Comparison of ENCODE assay signal across 9 mouse cellular contexts in genomic region chr11:118348419-118348818, GRCm38 (mm10). TPM values are rescaled to one million over a fixed set of nuclear protein-coding genes. Genes with fewer than 3 reads are reported as not detected.
DNase-seq lines count a peak whose midpoint lies in the region; ATAC-seq and TF ChIP-seq lines count a peak whose summit lies in the region.
"Had no signal": no experiment of that assay in that cellular context is flagged by ENCODE, and none has a peak within 500 bp of the region (broad histone marks: within the 10 kb centered on the region; RNA-seq: fewer than 3 reads in every experiment).

No protein-coding gene starts in this region.

- no peak for ATAC-seq in heart, postnatal 0 days (ENCODE audit: insufficient read depth, low read depth)
- ATAC-seq in embryonic facial prominence, embryonic 15.5 days (ENCODE audit: insufficient number of reproducible peaks, low FRiP score, low TSS enrichment, low read depth), result no peak

- no peak for TF ChIP-seq EP300 in heart, postnatal 0 days (IDR thresholded peaks at IDR 0.05; ENCODE audit: low read depth)

- TF ChIP-seq CTCF in heart, postnatal 0 days (IDR thresholded peaks at IDR 0.05; ENCODE audit: low read depth), result no peak
- no peak for TF ChIP-seq CTCF in layer of hippocampus, adult 2 months (conservative IDR thresholded peaks at IDR 0.05)

- H3K27ac ChIP-seq in heart, postnatal 0 days (ENCODE audit: low read depth), result peak overlapping the region; percentile 61; the same call in 1 of the 2 replicates
- H3K27ac ChIP-seq in embryonic facial prominence, embryonic 15.5 days (replicated peaks), result peak overlapping the region; percentile 61
- no peak overlapping the region; the same call in 1 of the 2 replicates for H3K27ac ChIP-seq in layer of hippocampus, adult 2 months

- no peak overlapping the region for H3K9ac ChIP-seq in heart, postnatal 0 days (replicated peaks; ENCODE audit: low read depth, low read length)
- no peak overlapping the region for H3K9ac ChIP-seq in embryonic facial prominence, embryonic 15.5 days

- H3K27me3 ChIP-seq in heart, postnatal 0 days (ENCODE audit: control insufficient read depth, insufficient read depth, low read length), result no peaks in the 10 kb centered on the region
- no peaks in the 10 kb centered on the region for H3K27me3 ChIP-seq in embryonic facial prominence, embryonic 15.5 days

- H3K4me3 ChIP-seq in heart, postnatal 0 days (ENCODE audit: low read depth, low read length), result no peak overlapping the region
- no peak overlapping the region for H3K4me3 ChIP-seq in embryonic facial prominence, embryonic 15.5 days (replicated peaks)
- no peak overlapping the region for H3K4me3 ChIP-seq in layer of hippocampus, adult 2 months

- H3K9me3 ChIP-seq in heart, postnatal 0 days (replicated peaks; ENCODE audit: control insufficient read depth, low read length), result no peaks in the 10 kb centered on the region
- H3K9me3 ChIP-seq in embryonic facial prominence, embryonic 15.5 days (replicated peaks), result no peaks in the 10 kb centered on the region

- 59% methylated on average over 3 of the region's 3 CpGs for WGBS in heart, postnatal 0 days
- WGBS in embryonic facial prominence, embryonic 15.5 days, result 47% methylated on average over 3 of the region's 3 CpGs

- H3K4me2 ChIP-seq in heart, postnatal 0 days (ENCODE audit: low read depth, low read length), result no peak overlapping the region
- no peak overlapping the region for H3K4me2 ChIP-seq in embryonic facial prominence, embryonic 15.5 days (replicated peaks)

- DNase-seq in heart, postnatal 0 days (ENCODE audit: low spot score), result no peak
- no peak for DNase-seq in heart, postnatal 4 days
- DNase-seq in CD4-positive, CD25-positive, alpha-beta regulatory T cell, adult 2 months (ENCODE audit: low read depth, low spot score), result peak; percentile 49
- DNase-seq in naive thymus-derived CD4-positive, alpha-beta T cell, adult 2 months (ENCODE audit: low read depth), result peak; percentile 65
- DNase-seq in layer of hippocampus, postnatal 14 days (ENCODE audit: low spot score in 2 of 2), result no peak
- DNase-seq in right cerebral cortex, postnatal 4 days, result no peak
- DNase-seq in layer of hippocampus, adult 2 months (ENCODE audit: low spot score in 2 of 2), result no peak
- DNase-seq: cerebellum, adult 8-10 months had no signal

- peaks cover 24% of the 10 kb centered on the region for H3K4me1 ChIP-seq in heart, postnatal 0 days (ENCODE audit: control insufficient read depth, insufficient read depth)
- H3K4me1 ChIP-seq in embryonic facial prominence, embryonic 15.5 days, result peaks cover 80% of the 10 kb centered on the region

- H3K36me3 ChIP-seq in heart, postnatal 0 days (replicated peaks; ENCODE audit: control insufficient read depth, insufficient read depth, low read length), result 0 out of 2 replicates have a peak, but pooled peaks cover 4% of the 10 kb centered on the region
- H3K36me3 ChIP-seq in embryonic facial prominence, embryonic 15.5 days, result 0 out of 2 replicates have a peak, but pooled peaks cover 4% of the 10 kb centered on the region

RNA-seq across cellular contexts. Expression of gene Cep295nl, which starts 6.1 kb away (rescaled TPM):
- total RNA-seq in heart, postnatal 0 days (2014; rRNA removed; ENCODE audit: low replicate concordance), result not detected in 2 replicates
- polyA plus RNA-seq in heart, postnatal 0 days (2015; fragmentation: Nextera tagmentation; extraction: Ambion mirVana), result 0.19 and 0.31 TPM in 2 replicates
- total RNA-seq in heart, postnatal 4 days (2021), result 1 to 10 TPM; 1.9 to 2.5 TPM
- polyA plus RNA-seq in embryonic facial prominence, embryonic 15.5 days (2015; fragmentation: Nextera tagmentation; extraction: Ambion mirVana), result 0.59 and 0.64 TPM in 2 replicates
- 1 to 10 TPM; 1.0 to 1.6 TPM for total RNA-seq in layer of hippocampus, postnatal 14 days (2021)
- 1 to 10 TPM; 1.1 to 1.6 TPM for total RNA-seq in layer of hippocampus, adult 2 months (2021)

RNA-seq across cellular contexts. Expression of gene Timp2, which starts 7.1 kb away (rescaled TPM):
- total RNA-seq in heart, postnatal 0 days (2014; rRNA removed; ENCODE audit: low replicate concordance), result 77.5 and 78.5 TPM in 2 replicates
- polyA plus RNA-seq in heart, postnatal 0 days (2015; fragmentation: Nextera tagmentation; extraction: Ambion mirVana), result 61.9 and 65.5 TPM in 2 replicates
- 100 to 1,000 TPM; 206 to 223 TPM for total RNA-seq in heart, postnatal 4 days (2021)
- polyA plus RNA-seq in embryonic facial prominence, embryonic 15.5 days (2015; fragmentation: Nextera tagmentation; extraction: Ambion mirVana), result 163 and 170 TPM in 2 replicates
- total RNA-seq in layer of hippocampus, postnatal 14 days (2021), result 100 to 1,000 TPM; 266 to 270 TPM
- total RNA-seq in layer of hippocampus, adult 2 months (2021), result 100 to 1,000 TPM; 168 to 196 TPM

RNA-seq across cellular contexts. Expression of gene Lgals3bp, which starts 53.5 kb away (rescaled TPM):
- total RNA-seq in heart, postnatal 0 days (2014; rRNA removed; ENCODE audit: low replicate concordance), result 77.9 and 83.1 TPM in 2 replicates
- polyA plus RNA-seq in heart, postnatal 0 days (2015; fragmentation: Nextera tagmentation; extraction: Ambion mirVana), result 27.6 and 28.6 TPM in 2 replicates
- total RNA-seq in heart, postnatal 4 days (2021), result 10 to 100 TPM; 20.2 to 24.4 TPM
- 15.6 and 19.8 TPM in 2 replicates for polyA plus RNA-seq in embryonic facial prominence, embryonic 15.5 days (2015; fragmentation: Nextera tagmentation; extraction: Ambion mirVana)
- 10 to 100 TPM; 11.1 to 14.4 TPM for total RNA-seq in layer of hippocampus, postnatal 14 days (2021)
- total RNA-seq in layer of hippocampus, adult 2 months (2021), result 10 to 100 TPM; 17.8 to 18.3 TPM

RNA-seq across cellular contexts. Expression of gene Usp36, which starts 58.4 kb away (rescaled TPM):
- total RNA-seq in heart, postnatal 0 days (2014; rRNA removed; ENCODE audit: low replicate concordance), result 10.4 and 18.3 TPM in 2 replicates
- 5.5 and 6.6 TPM in 2 replicates for polyA plus RNA-seq in heart, postnatal 0 days (2015; fragmentation: Nextera tagmentation; extraction: Ambion mirVana)
- total RNA-seq in heart, postnatal 4 days (2021), result 10 to 100 TPM; 15.5 to 18.7 TPM
- polyA plus RNA-seq in embryonic facial prominence, embryonic 15.5 days (2015; fragmentation: Nextera tagmentation; extraction: Ambion mirVana), result 23.2 and 25.4 TPM in 2 replicates
- total RNA-seq in layer of hippocampus, postnatal 14 days (2021), result 10 to 100 TPM; 22.9 to 26.0 TPM
- 10 to 100 TPM; 26.5 to 28.5 TPM for total RNA-seq in layer of hippocampus, adult 2 months (2021)

Comparison
In these comparisons a context has a peak if more than half of its experiments do, and no peak if none do; other contexts are left out.
1. DNase-seq: peak in CD4-positive, CD25-positive, alpha-beta regulatory T cell, adult 2 months (single experiment) and naive thymus-derived CD4-positive, alpha-beta T cell, adult 2 months (single experiment); none in heart, postnatal 0 days (single experiment), heart, postnatal 4 days (single experiment), layer of hippocampus, postnatal 14 days (0 of 2), right cerebral cortex, postnatal 4 days (single experiment) and layer of hippocampus, adult 2 months (0 of 2).